Mouse (Mus musculus) heart, embryonic 11.5 days (tissue): ENCODE results near the gene Defb36. TPM values are rescaled to one million over a fixed set of nuclear protein-coding genes. Genes with fewer than 3 reads are reported as not detected.

ENCODE experiments used
- polyA plus RNA-seq: library from polyadenylated mRNA; unstranded; fragments of >200 nt; fragmentation: Nextera tagmentation; extraction: Ambion mirVana; gene quantifications from 2 replicates; pipeline ENCODE4 v1.2.1, GENCODE M21; 2014

The Defb36 gene
- polyA plus RNA-seq, 1 experiment from 2014 or later, result not detected

Other genes with a start within 250 kb of the Defb36 start
- gene Nrsn2, start 227.7 kb upstream of the Defb36 start, polyA plus RNA-seq, result 3.8 and 5.5 TPM in 2 replicates
- 12.9 and 13.9 TPM in 2 replicates for gene Sox12, start 206.3 kb upstream of the Defb36 start, polyA plus RNA-seq
- gene Zcchc3, start 189.3 kb upstream of the Defb36 start, polyA plus RNA-seq, result 50.9 and 55.4 TPM in 2 replicates
- gene 6820408C15Rik, start 188.7 kb upstream of the Defb36 start, polyA plus RNA-seq, result 1.4 and 1.5 TPM in 2 replicates
- not detected in 2 replicates for gene Defb23, start 139.7 kb upstream of the Defb36 start, polyA plus RNA-seq
- gene Defb20, start 127.3 kb upstream of the Defb36 start, polyA plus RNA-seq, result not detected in 2 replicates
- gene Defb22, start 114.2 kb upstream of the Defb36 start, polyA plus RNA-seq, result not detected in 2 replicates
- not detected in 2 replicates for gene Defb26, start 92.6 kb upstream of the Defb36 start, polyA plus RNA-seq
- gene Defb28, start 86.1 kb upstream of the Defb36 start, polyA plus RNA-seq, result not detected in 2 replicates
- not detected in 2 replicates for gene Defb29, start 64.2 kb upstream of the Defb36 start, polyA plus RNA-seq
- gene Gm17416, start 35.0 kb upstream of the Defb36 start, polyA plus RNA-seq, result not detected in 2 replicates
- gene Defb21, start 31.6 kb upstream of the Defb36 start, polyA plus RNA-seq, result not detected in 2 replicates
- 1.5 TPM in 1 of 2 replicates, not detected in the other for gene Defb19, start 24.0 kb upstream of the Defb36 start, polyA plus RNA-seq
- gene Defb45, start 4.9 kb upstream of the Defb36 start, polyA plus RNA-seq, result not detected in 2 replicates
- 1.2 and 1.4 TPM in 2 replicates for gene Defb25, start 18.7 kb downstream of the Defb36 start, polyA plus RNA-seq
- 5.8 and 6.1 TPM in 2 replicates for gene Rem1, start 22.6 kb downstream of the Defb36 start, polyA plus RNA-seq
- gene H13, start 65.1 kb downstream of the Defb36 start, polyA plus RNA-seq, result 92.3 and 92.8 TPM in 2 replicates
- gene Mcts2, start 82.7 kb downstream of the Defb36 start, polyA plus RNA-seq, result 22.2 and 29.2 TPM in 2 replicates
- 95.3 and 98.1 TPM in 2 replicates for gene Id1, start 131.9 kb downstream of the Defb36 start, polyA plus RNA-seq
- 22.4 and 22.5 TPM in 2 replicates for gene Cox4i2, start 149.8 kb downstream of the Defb36 start, polyA plus RNA-seq
- 69.8 and 73.1 TPM in 2 replicates for gene Bcl2l1, start 227.4 kb downstream of the Defb36 start, polyA plus RNA-seq
- gene Tpx2, start 243.6 kb downstream of the Defb36 start, polyA plus RNA-seq, result 81.0 and 88.3 TPM in 2 replicates